Mouse (Mus musculus): ENCODE measurements at regions not wholly inside any gene's neighbourhood (a gene's known extent, or its start where the extent isn't known, plus 50 kb on each side); places are given as distances from the start of the nearest gene placed in this dataset.

- no peaks in the 10 kb centered on the region for H3K4me1 ChIP-seq (ENCODE audit: control insufficient read depth in 1 of 2, insufficient read depth in 2 of 2, low read length in 2 of 2)
- no peak for TF ChIP-seq CHD1 (IDR thresholded peaks at IDR 0.05; ENCODE audit: low read depth, low read length)
- TF ChIP-seq NRF1 (IDR thresholded peaks at IDR 0.05; ENCODE audit: insufficient read depth, low read depth, low read length, poor library complexity, severe bottlenecking), result no peak
- TF ChIP-seq ETS1 (IDR thresholded peaks at IDR 0.05; ENCODE audit: low read depth, low read length), result no peak
- no peak for TF ChIP-seq SMC3 (IDR thresholded peaks at IDR 0.05; ENCODE audit: low read depth, low read length)
- no peak for TF ChIP-seq RCOR1 (IDR thresholded peaks at IDR 0.05; ENCODE audit: low read depth, low read length)
- no peak for TF ChIP-seq ELF1 (IDR thresholded peaks at IDR 0.05; ENCODE audit: low read depth, low read length)
- TF ChIP-seq MEF2A (IDR thresholded peaks at IDR 0.05; ENCODE audit: extremely low read depth, insufficient replicate concordance, low read depth, low read length, poor library complexity, severe bottlenecking), result no peak
- TF ChIP-seq SIN3A (IDR thresholded peaks at IDR 0.05; ENCODE audit: low read length), result no peak
- no peak for TF ChIP-seq MYC (IDR thresholded peaks at IDR 0.05; ENCODE audit: low read depth, low read length)
- TF ChIP-seq ZMIZ1 (IDR thresholded peaks at IDR 0.05; ENCODE audit: low read depth, low read length), result no peak
- no peak for TF ChIP-seq MYB (IDR thresholded peaks at IDR 0.05; ENCODE audit: low read depth, low read length)
- no peak for TF ChIP-seq GABPA (IDR thresholded peaks at IDR 0.05; ENCODE audit: low read depth, low read length)
- no peak for TF ChIP-seq CHD2 (IDR thresholded peaks at IDR 0.05; ENCODE audit: low read length)
- no peak for TF ChIP-seq USF1 (IDR thresholded peaks at IDR 0.05; ENCODE audit: low read depth, low read length)
- TF ChIP-seq TAL1 (IDR thresholded peaks at IDR 0.05; ENCODE audit: low read length), result no peak
- no peak for TF ChIP-seq MAX (IDR thresholded peaks at IDR 0.05; ENCODE audit: low read length)
- no peak for TF ChIP-seq USF2 (IDR thresholded peaks at IDR 0.05; ENCODE audit: borderline replicate concordance in 1 of 2, insufficient read depth in 1 of 2, low read depth in 1 of 2, low read length in 2 of 2)
- no peak for TF ChIP-seq ZNF384 (IDR thresholded peaks at IDR 0.05; ENCODE audit: low read depth, low read length)
- H3K27me3 ChIP-seq (ENCODE audit: control insufficient read depth in 1 of 2, insufficient read depth in 2 of 2, low read length in 2 of 2), result no peaks in the 10 kb centered on the region
- no peak overlapping the region for H3K4me3 ChIP-seq (ENCODE audit: control insufficient read depth in 1 of 2, insufficient read depth in 1 of 2, low read depth in 2 of 2, low read length in 2 of 2)
- H3K27ac ChIP-seq (ENCODE audit: control insufficient read depth, low read depth, low read length), result no peak overlapping the region
- H3K9me3 ChIP-seq (replicated peaks; ENCODE audit: insufficient read depth, low read length), result no peaks in the 10 kb centered on the region
- no peaks in the 10 kb centered on the region for H3K36me3 ChIP-seq (ENCODE audit: control insufficient read depth in 1 of 2, insufficient read depth in 2 of 2, low read length in 2 of 2)
- no peak for DNase-seq (ENCODE audit: low read depth, low spot score)
- no peak overlapping the region for H3K9ac ChIP-seq (ENCODE audit: control insufficient read depth, low read depth, low read length, poor library complexity, severe bottlenecking)
- no peaks in the 10 kb centered on the region for H3K79me2 ChIP-seq (ENCODE audit: control insufficient read depth, insufficient read depth, low read length, poor library complexity)
Observed at GRCm38 (mm10) chr7:36198091-36198700, 395.4 kb upstream of the Zfp507 start.

GRCm38 (mm10) chr7:36196154-36196720 is 393.4 kb upstream of the Zfp507 start:
- H3K79me2 ChIP-seq (ENCODE audit: control insufficient read depth, insufficient read depth, low read length, poor library complexity), result no peaks in the 10 kb centered on the region
- no peaks in the 10 kb centered on the region for H3K4me1 ChIP-seq (ENCODE audit: control insufficient read depth in 1 of 2, insufficient read depth in 2 of 2, low read length in 2 of 2)
- no peak for DNase-seq (ENCODE audit: low read depth, low spot score)
- no peaks in the 10 kb centered on the region for H3K9me3 ChIP-seq (replicated peaks; ENCODE audit: insufficient read depth, low read length)
- H3K27me3 ChIP-seq (ENCODE audit: control insufficient read depth in 1 of 2, insufficient read depth in 2 of 2, low read length in 2 of 2), result no peaks in the 10 kb centered on the region
- H3K9ac ChIP-seq (ENCODE audit: control insufficient read depth, low read depth, low read length, poor library complexity, severe bottlenecking), result no peak overlapping the region
- TF ChIP-seq CTCF (IDR thresholded peaks at IDR 0.05 in 2 of 3, conservative IDR thresholded peaks at IDR 0.05 in 1 of 3; ENCODE audit: control insufficient read depth in 1 of 3, insufficient read depth in 1 of 3, low read depth in 2 of 3, low read length in 3 of 3, poor library complexity in 1 of 3, severe bottlenecking in 1 of 3), result no peak
- no peak for TF ChIP-seq MEF2A (IDR thresholded peaks at IDR 0.05; ENCODE audit: extremely low read depth, insufficient replicate concordance, low read depth, low read length, poor library complexity, severe bottlenecking)
- TF ChIP-seq MYB (IDR thresholded peaks at IDR 0.05; ENCODE audit: low read depth, low read length), result no peak
- TF ChIP-seq RAD21 (IDR thresholded peaks at IDR 0.05; ENCODE audit: low read depth, low read length), result no peak
- TF ChIP-seq MAFK (IDR thresholded peaks at IDR 0.05; ENCODE audit: borderline replicate concordance, low read depth, low read length), result no peak
- TF ChIP-seq ZKSCAN1 (IDR thresholded peaks at IDR 0.05; ENCODE audit: low read depth, low read length), result no peak
- TF ChIP-seq CHD1 (IDR thresholded peaks at IDR 0.05; ENCODE audit: low read depth, low read length), result no peak
- no peak overlapping the region for H3K4me3 ChIP-seq (ENCODE audit: control insufficient read depth in 1 of 2, insufficient read depth in 1 of 2, low read depth in 2 of 2, low read length in 2 of 2)
- H3K36me3 ChIP-seq (ENCODE audit: control insufficient read depth in 1 of 2, insufficient read depth in 2 of 2, low read length in 2 of 2), result no peaks in the 10 kb centered on the region
- H3K27ac ChIP-seq (ENCODE audit: control insufficient read depth, low read depth, low read length), result no peak overlapping the region
